Mouse (Mus musculus) midbrain, embryonic 10.5 days (tissue): ENCODE results near the gene Rad17. TPM values are rescaled to one million over a fixed set of nuclear protein-coding genes. Genes with fewer than 3 reads are reported as not detected.

Source experiments
- DNase-seq: peaks from one replicate; pipeline ENCODE4 v3.0.0-alpha.2; 2017; ENCODE audit warnings: low spot score
- H3K27ac ChIP-seq: fragments of 300-500 bp; sonication (generic); replicated peaks from 2 replicates; pipeline ENCODE4 v1.5.1; 2016; ENCODE audit warnings: mild to moderate bottlenecking
- H3K27me3 ChIP-seq: fragments of 300-500 bp; sonication (generic); 2 replicates; pipeline ENCODE4 v1.6.1; 2016; ENCODE audit warnings: low read depth, mild to moderate bottlenecking; ENCODE audit not compliant: poor library complexity, severe bottlenecking
- H3K36me3 ChIP-seq: fragments of 300-500 bp; sonication (generic); 2 replicates; pipeline ENCODE4 v1.6.1; 2016; ENCODE audit warnings: mild to moderate bottlenecking, moderate library complexity
- H3K4me1 ChIP-seq: fragments of 300-500 bp; sonication (generic); 2 replicates; pipeline ENCODE4 v1.6.1; 2016
- H3K4me3 ChIP-seq: fragments of 300-500 bp; sonication (generic); 2 replicates; pipeline ENCODE4 v1.5.1; 2016; ENCODE audit warnings: mild to moderate bottlenecking, moderate library complexity
- H3K9me3 ChIP-seq: fragments of 300-500 bp; sonication (generic); replicated peaks from 2 replicates; pipeline ENCODE4 v1.6.1; 2016; ENCODE audit warnings: mild to moderate bottlenecking
- WGBS: fragments of 180-500 bp; shearing (Covaris S2); methylation state at CpG from one replicate; pipeline ENCODE4 v1.1.7; 2016; 5-methylcytosine and 5-hydroxymethylcytosine counted together
- polyA plus RNA-seq: library from polyadenylated mRNA; unstranded; fragments of >200 nt; fragmentation: Nextera tagmentation; extraction: Ambion mirVana; gene quantifications from 2 replicates; pipeline ENCODE4 v1.2.1, GENCODE M21; 2016

Gene Rad17
- polyA plus RNA-seq, 1 experiment from 2014 or later = 21.7 TPM

GRCm38 (mm10) chr13:100651439-100652186, 762 bp upstream of the Rad17 start, which contains the start of gene Taf9:
Gene Taf9, plus strand, starts transcription at chr13:100651579.
- no peak for DNase-seq
- Histone ChIP-seq H3K4me3 (peak within 1 kb of the TSS; percentile 82), H3K4me1 (peaks cover 14% of the 10 kb centered on the region), H3K9me3 (no peaks in the 10 kb centered on the region), H3K36me3 (peaks cover 43% of the 10 kb centered on the region), H3K27ac (peak within 1 kb of the TSS; percentile 100), H3K27me3 (no peaks in the 10 kb centered on the region)
- 1% methylated on average over 55 of the region's 63 CpGs for WGBS

- Histone ChIP-seq H3K27ac (no peak overlapping the region), H3K27me3 (no peaks in the 10 kb centered on the region), H3K4me1 (peaks cover 14% of the 10 kb centered on the region), H3K9me3 (no peaks in the 10 kb centered on the region), H3K36me3 (peaks cover 50% of the 10 kb centered on the region), H3K4me3 (no peak overlapping the region)
- DNase-seq = no peak
- WGBS = 96% methylated on average over 8 of the region's 8 CpGs
Observed at GRCm38 (mm10) chr13:100648223-100648622, 2.6 kb downstream of the Rad17 start.

GRCm38 (mm10) chr13:100642471-100643209, 8.2 kb downstream of the Rad17 start:
- no peaks in the 10 kb centered on the region for H3K27me3 ChIP-seq
- no peak overlapping the region for H3K4me3 ChIP-seq
- H3K4me1 ChIP-seq = no peaks in the 10 kb centered on the region
- H3K27ac ChIP-seq = no peak overlapping the region
- no peak for DNase-seq
- 93% methylated on average over 4 of the region's 4 CpGs for WGBS
- no peaks in the 10 kb centered on the region for H3K9me3 ChIP-seq
- H3K36me3 ChIP-seq = peaks cover 92% of the 10 kb centered on the region

GRCm38 (mm10) chr13:100634106-100634691, 16.7 kb downstream of the Rad17 start:
- peaks cover 94% of the 10 kb centered on the region for H3K36me3 ChIP-seq
- no peaks in the 10 kb centered on the region for H3K4me1 ChIP-seq
- no peaks in the 10 kb centered on the region for H3K9me3 ChIP-seq
- no peak for DNase-seq
- no peaks in the 10 kb centered on the region for H3K27me3 ChIP-seq
- 93% methylated on average over 3 of the region's 3 CpGs for WGBS
- no peak overlapping the region for H3K4me3 ChIP-seq
- H3K27ac ChIP-seq = no peak overlapping the region

GRCm38 (mm10) chr13:100622241-100622640, 28.6 kb downstream of the Rad17 start:
- 89% methylated on average over 4 of the region's 4 CpGs for WGBS
- Histone ChIP-seq H3K36me3 (peaks cover 94% of the 10 kb centered on the region), H3K9me3 (no peaks in the 10 kb centered on the region), H3K27ac (no peak overlapping the region), H3K27me3 (peaks cover 9% of the 10 kb centered on the region), H3K4me3 (no peak overlapping the region), H3K4me1 (no peaks in the 10 kb centered on the region)
- no peak for DNase-seq

- Histone ChIP-seq H3K4me1 (peaks cover 9% of the 10 kb centered on the region), H3K4me3 (no peak overlapping the region), H3K36me3 (peaks cover 51% of the 10 kb centered on the region), H3K9me3 (no peaks in the 10 kb centered on the region), H3K27me3 (peaks cover 30% of the 10 kb centered on the region), H3K27ac (no peak overlapping the region)
- no peak for DNase-seq
- WGBS = 77% methylated on average over 13 of the region's 13 CpGs
Observed at GRCm38 (mm10) chr13:100617583-100617982, 33.3 kb downstream of the Rad17 start.

- Histone ChIP-seq H3K4me3 (peak within 1 kb of the TSS; percentile 63), H3K4me1 (peaks cover 9% of the 10 kb centered on the region), H3K36me3 (peaks cover 43% of the 10 kb centered on the region), H3K27me3 (peaks cover 30% of the 10 kb centered on the region), H3K9me3 (no peaks in the 10 kb centered on the region), H3K27ac (peak within 1 kb of the TSS; percentile 63; the same call in 1 of the 2 replicates)
- DNase-seq = peak; percentile 47
- 2% methylated on average over 77 of the region's 77 CpGs for WGBS
Observed at GRCm38 (mm10) chr13:100616181-100617087, 34.4 kb downstream of the Rad17 start, which contains the start of gene Marveld2. Gene Marveld2, minus strand, starts transcription at chr13:100616971.

GRCm38 (mm10) chr13:100612903-100613302, 37.9 kb downstream of the Rad17 start:
- H3K36me3 ChIP-seq = peaks cover 10% of the 10 kb centered on the region
- no peak overlapping the region for H3K27ac ChIP-seq
- WGBS = 61% methylated on average over 2 of the region's 2 CpGs
- DNase-seq = no peak
- H3K27me3 ChIP-seq = peaks cover 28% of the 10 kb centered on the region
- peaks cover under 1% of the 10 kb centered on the region; the same call in 1 of the 2 replicates for H3K9me3 ChIP-seq
- no peak overlapping the region for H3K4me3 ChIP-seq
- peaks cover 9% of the 10 kb centered on the region for H3K4me1 ChIP-seq

GRCm38 (mm10) chr13:100612251-100612650, 38.6 kb downstream of the Rad17 start:
- 94% methylated on average over 10 of the region's 10 CpGs for WGBS
- H3K27ac ChIP-seq = no peak overlapping the region
- H3K4me1 ChIP-seq = peaks cover 9% of the 10 kb centered on the region
- H3K36me3 ChIP-seq = peaks cover 4% of the 10 kb centered on the region; the same call in 1 of the 2 replicates
- peaks cover 5% of the 10 kb centered on the region; the same call in 1 of the 2 replicates for H3K9me3 ChIP-seq
- DNase-seq = no peak
- peaks cover 21% of the 10 kb centered on the region for H3K27me3 ChIP-seq
- no peak overlapping the region for H3K4me3 ChIP-seq

GRCm38 (mm10) chr13:100611266-100611665, 39.6 kb downstream of the Rad17 start:
- Histone ChIP-seq H3K36me3 (peaks cover 4% of the 10 kb centered on the region; the same call in 1 of the 2 replicates), H3K4me3 (no peak overlapping the region), H3K27me3 (peaks cover 12% of the 10 kb centered on the region), H3K9me3 (peaks cover 5% of the 10 kb centered on the region; the same call in 1 of the 2 replicates), H3K4me1 (peaks cover 1% of the 10 kb centered on the region), H3K27ac (no peak overlapping the region)
- DNase-seq = no peak
- WGBS = 94% methylated on average over 13 of the region's 13 CpGs

GRCm38 (mm10) chr13:100607756-100608155, 43.1 kb downstream of the Rad17 start:
- H3K4me1 ChIP-seq = peaks cover under 1% of the 10 kb centered on the region
- H3K27ac ChIP-seq = no peak overlapping the region
- H3K9me3 ChIP-seq = peaks cover 5% of the 10 kb centered on the region; the same call in 1 of the 2 replicates
- H3K36me3 ChIP-seq = peaks cover 4% of the 10 kb centered on the region; the same call in 1 of the 2 replicates
- H3K27me3 ChIP-seq = no peaks in the 10 kb centered on the region
- no peak for DNase-seq
- WGBS = 87% methylated on average over 8 of the region's 8 CpGs
- no peak overlapping the region for H3K4me3 ChIP-seq

GRCm38 (mm10) chr13:100605845-100606244, 45.0 kb downstream of the Rad17 start:
- peaks cover 9% of the 10 kb centered on the region for H3K4me1 ChIP-seq
- H3K36me3 ChIP-seq = no peaks in the 10 kb centered on the region
- H3K9me3 ChIP-seq = peaks cover 5% of the 10 kb centered on the region; the same call in 1 of the 2 replicates
- 71% methylated on average over 1 of the region's 1 CpGs for WGBS
- H3K27me3 ChIP-seq = no peaks in the 10 kb centered on the region
- no peak overlapping the region for H3K4me3 ChIP-seq
- DNase-seq = no peak
- H3K27ac ChIP-seq = no peak overlapping the region
